Mouse (Mus musculus): ENCODE data around the gene Map1b. TPM values are rescaled to one million over a fixed set of nuclear protein-coding genes. Genes with fewer than 3 reads are reported as not detected.

Gene Map1b
- total and polyA plus RNA-seq, 3 experiments = 2.1 to 14.6 (median 10.2) TPM

- intact Hi-C loops (cut with DNase I) = loop anchor here (2.0 to 5.0 kb wide), 3 partner anchors 29 to 99 kb away; no protein-coding TSS in a partner anchor
- Histone ChIP-seq H3K4me3 (no peak overlapping the region), H3K27me3 (ENCODE audit: control insufficient read depth, insufficient read depth, low read length) (no peaks in the 10 kb centered on the region), H3K27ac (peak overlapping the region; percentile 90), H3K79me2 (replicated peaks; ENCODE audit: control insufficient read depth, insufficient read depth, low read length) (no peaks in the 10 kb centered on the region), H3K36me3 (ENCODE audit: control insufficient read depth, insufficient read depth, low read length) (no peaks in the 10 kb centered on the region), H3K4me1 (ENCODE audit: control insufficient read depth, insufficient read depth, low read length) (peaks cover 9% of the 10 kb centered on the region), H3K9ac (ENCODE audit: low read depth, low read length) (no peak overlapping the region)
- DNase-seq = no peak
- no peak for TF ChIP-seq CTCF (IDR thresholded peaks at IDR 0.05)
- WGBS = 57% methylated on average over 13 of the region's 13 CpGs
Observed at GRCm38 (mm10) chr13:99413481-99414351, 102.6 kb downstream of the Map1b start.

- WGBS = 18% methylated on average over 11 of the region's 11 CpGs
- Histone ChIP-seq H3K4me1 (ENCODE audit: control insufficient read depth, insufficient read depth, low read length) (peaks cover 9% of the 10 kb centered on the region), H3K9ac (ENCODE audit: low read depth, low read length) (peak overlapping the region; percentile 47), H3K27me3 (ENCODE audit: control insufficient read depth, insufficient read depth, low read length) (no peaks in the 10 kb centered on the region), H3K4me3 (peak overlapping the region; percentile 23), H3K36me3 (ENCODE audit: control insufficient read depth, insufficient read depth, low read length) (no peaks in the 10 kb centered on the region), H3K79me2 (replicated peaks; ENCODE audit: control insufficient read depth, insufficient read depth, low read length) (no peaks in the 10 kb centered on the region), H3K27ac (peak overlapping the region; percentile 90)
- intact Hi-C loops (cut with DNase I) = loop anchor here (2.0 to 5.0 kb wide), 2 partner anchors 38 to 100 kb away; no protein-coding TSS in a partner anchor
- DNase-seq = peak; percentile 58 to 72
- TF ChIP-seq CTCF (IDR thresholded peaks at IDR 0.05) (no peak), POLR2A (IDR thresholded peaks at IDR 0.05; ENCODE audit: insufficient read depth, low read depth, low read length) (peak; percentile 73), EP300 (IDR thresholded peaks at IDR 0.05; ENCODE audit: insufficient read depth, low read depth, low read length) (0 out of 2 replicates have a peak, but pooled peaks have one; percentile 44)
Observed at GRCm38 (mm10) chr13:99412477-99413080, 103.8 kb downstream of the Map1b start.

GRCm38 (mm10) chr13:99411761-99412160, 104.6 kb downstream of the Map1b start:
- intact Hi-C loops (cut with DNase I) = loop anchor here (2.0 to 5.0 kb wide), 2 partner anchors 37 to 101 kb away; no protein-coding TSS in a partner anchor
- Histone ChIP-seq H3K79me2 (replicated peaks; ENCODE audit: control insufficient read depth, insufficient read depth, low read length) (no peaks in the 10 kb centered on the region), H3K4me1 (ENCODE audit: control insufficient read depth, insufficient read depth, low read length) (peaks cover 9% of the 10 kb centered on the region), H3K4me3 (peak overlapping the region; percentile 23), H3K36me3 (ENCODE audit: control insufficient read depth, insufficient read depth, low read length) (no peaks in the 10 kb centered on the region), H3K9ac (ENCODE audit: low read depth, low read length) (peak overlapping the region; percentile 47), H3K27me3 (ENCODE audit: control insufficient read depth, insufficient read depth, low read length) (no peaks in the 10 kb centered on the region), H3K27ac (peak overlapping the region; percentile 90; the same call in 1 of the 2 replicates)
- WGBS = 53% methylated on average over 3 of the region's 3 CpGs
- no peak for TF ChIP-seq POLR2A (IDR thresholded peaks at IDR 0.05; ENCODE audit: insufficient read depth, low read depth, low read length)
- DNase-seq = no peak

- Histone ChIP-seq H3K4me3 (no peak overlapping the region), H3K36me3 (ENCODE audit: control insufficient read depth, insufficient read depth, low read length) (no peaks in the 10 kb centered on the region), H3K27me3 (ENCODE audit: control insufficient read depth, insufficient read depth, low read length) (no peaks in the 10 kb centered on the region), H3K9ac (ENCODE audit: low read depth, low read length) (peak overlapping the region; percentile 43; the same call in 1 of the 2 replicates), H3K4me1 (ENCODE audit: control insufficient read depth, insufficient read depth, low read length) (peaks cover 9% of the 10 kb centered on the region), H3K79me2 (replicated peaks; ENCODE audit: control insufficient read depth, insufficient read depth, low read length) (no peaks in the 10 kb centered on the region), H3K27ac (no peak overlapping the region; the same call in 1 of the 2 replicates)
- DNase-seq = no peak
- intact Hi-C loops (cut with DNase I) = loop anchor here (5.0 kb wide), 1 partner anchor 101 kb away; no protein-coding TSS in a partner anchor
- WGBS = 54% methylated on average over 14 of the region's 14 CpGs
- TF ChIP-seq POLR2A (IDR thresholded peaks at IDR 0.05; ENCODE audit: insufficient read depth, low read depth, low read length) = no peak
- no peak for TF ChIP-seq EP300 (IDR thresholded peaks at IDR 0.05; ENCODE audit: insufficient read depth, low read depth, low read length)
- TF ChIP-seq CTCF (IDR thresholded peaks at IDR 0.05) = no peak
Observed at GRCm38 (mm10) chr13:99410611-99411515, 105.5 kb downstream of the Map1b start.

- Histone ChIP-seq H3K27me3 (ENCODE audit: control insufficient read depth, insufficient read depth, low read length) (no peaks in the 10 kb centered on the region), H3K9ac (ENCODE audit: low read depth, low read length) (no peak overlapping the region), H3K4me1 (ENCODE audit: control insufficient read depth, insufficient read depth, low read length) (peaks cover 9% of the 10 kb centered on the region), H3K4me3 (no peak overlapping the region), H3K27ac (no peak overlapping the region), H3K79me2 (replicated peaks; ENCODE audit: control insufficient read depth, insufficient read depth, low read length) (no peaks in the 10 kb centered on the region), H3K36me3 (ENCODE audit: control insufficient read depth, insufficient read depth, low read length) (no peaks in the 10 kb centered on the region)
- intact Hi-C loops (cut with DNase I) = no loop called here
- no peak for TF ChIP-seq CTCF (IDR thresholded peaks at IDR 0.05)
- TF ChIP-seq EP300 (IDR thresholded peaks at IDR 0.05; ENCODE audit: insufficient read depth, low read depth, low read length) = no peak
- TF ChIP-seq POLR2A (IDR thresholded peaks at IDR 0.05; ENCODE audit: insufficient read depth, low read depth, low read length) = no peak
- WGBS = 58% methylated on average over 2 of the region's 2 CpGs
- DNase-seq = no peak
Observed at GRCm38 (mm10) chr13:99409216-99409615, 107.1 kb downstream of the Map1b start.

All from heart, adult 2 months (tissue).